Mouse (Mus musculus) heart, embryonic 14.5 days (tissue): ENCODE results near the gene Olfr1057. TPM values are rescaled to one million over a fixed set of nuclear protein-coding genes. Genes with fewer than 3 reads are reported as not detected.

Experiments used
- ATAC-seq: fragments of 200-750 bp; cut with Nextera tagmentation; 2 replicates; pipeline ENCODE4 v1.8.0; 2017; ENCODE audit warnings: low read depth, moderate TSS enrichment; ENCODE audit not compliant: insufficient number of reproducible peaks, insufficient read depth, low FRiP score
- H3K27ac ChIP-seq, 2 experiments: fragments of 200-500 bp in 1 of 2; fragments of 300-500 bp in 1 of 2; sonication (generic) in 1 of 2; replicated peaks in 1 of 2; 2 replicates each; pipeline ENCODE4 v1.5.1; 2012 to 2014; ENCODE audit warnings: low read depth in 2 of 2, low read length in 2 of 2, control low read depth in 1 of 2, mild to moderate bottlenecking in 1 of 2, mixed read lengths in 1 of 2; ENCODE audit not compliant: control insufficient read depth in 1 of 2, insufficient read depth in 1 of 2
- H3K27me3 ChIP-seq: fragments of 300-500 bp; sonication (generic); 2 replicates; pipeline ENCODE4 v1.6.1; 2014; ENCODE audit warnings: mild to moderate bottlenecking, low read length, control low read depth; ENCODE audit not compliant: control insufficient read depth, insufficient read depth
- H3K36me3 ChIP-seq: fragments of 300-500 bp; sonication (generic); 2 replicates; pipeline ENCODE4 v1.6.1; 2014; ENCODE audit warnings: mild to moderate bottlenecking, control low read depth, low read length, mixed read lengths; ENCODE audit not compliant: control insufficient read depth, insufficient read depth
- H3K4me1 ChIP-seq, 2 experiments: fragments of 200-500 bp in 1 of 2; fragments of 300-500 bp in 1 of 2; sonication (generic) in 1 of 2; 2 replicates each; pipeline ENCODE4 v1.6.1; 2012 to 2014; ENCODE audit warnings: low read length in 2 of 2, control low read depth in 1 of 2, mixed read lengths in 1 of 2; ENCODE audit not compliant: control insufficient read depth in 2 of 2, insufficient read depth in 2 of 2
- H3K4me2 ChIP-seq: fragments of 300-500 bp; sonication (generic); 2 replicates; pipeline ENCODE4 v1.6.1; 2014; ENCODE audit warnings: mild to moderate bottlenecking, low read length
- H3K4me3 ChIP-seq, 2 experiments: fragments of 200-500 bp in 1 of 2; fragments of 300-500 bp in 1 of 2; sonication (generic) in 1 of 2; 2 replicates each; pipeline ENCODE4 v1.5.1; 2012 to 2014; ENCODE audit warnings: low read length in 2 of 2, mild to moderate bottlenecking in 2 of 2, control low read depth in 1 of 2, low read depth in 1 of 2, moderate library complexity in 1 of 2; ENCODE audit not compliant: control insufficient read depth in 1 of 2, insufficient read depth in 1 of 2
- H3K9ac ChIP-seq: fragments of 300-500 bp; sonication (generic); 2 replicates; pipeline ENCODE4 v1.6.1; 2014; ENCODE audit warnings: mild to moderate bottlenecking, low read length
- H3K9me3 ChIP-seq: fragments of 300-500 bp; sonication (generic); 2 replicates; pipeline ENCODE4 v1.6.1; 2016; ENCODE audit warnings: low read length, control low read depth; ENCODE audit not compliant: control insufficient read depth
- WGBS: fragments of 180-500 bp; shearing (Covaris S2); extraction: QIAGEN DNeasy Blood & Tissue Kit; methylation state at CpG from one replicate; pipeline ENCODE4 v1.1.7; 2014; 5-methylcytosine and 5-hydroxymethylcytosine counted together
- polyA plus RNA-seq: library from polyadenylated mRNA; unstranded; fragments of >200 nt; fragmentation: Nextera tagmentation; extraction: Ambion mirVana; gene quantifications from 2 replicates; pipeline ENCODE4 v1.2.1, GENCODE M21; 2014

Gene Olfr1057
- polyA plus RNA-seq, 1 experiment from 2014 or later, result not detected

- Histone ChIP-seq H3K27ac (no peak within 1 kb of the TSS), H3K4me1 (no peaks in the 10 kb centered on the region), H3K27me3 (no peaks in the 10 kb centered on the region), H3K4me3 (no peak within 1 kb of the TSS), H3K9me3 (no peaks in the 10 kb centered on the region), H3K9ac (no peak within 1 kb of the TSS), H3K4me2 (no peak within 1 kb of the TSS), H3K36me3 (no peaks in the 10 kb centered on the region)
- no peak for ATAC-seq
- WGBS, result 82% methylated on average over 5 of the region's 5 CpGs
These were observed 28.0 kb downstream of the Olfr1057 start, which contains the start of gene Olfr1055 for GRCm38 (mm10) chr2:86350184-86350583. Olfr1055 (minus strand) TSS chr2:86350284.

- no peak for ATAC-seq
These were observed 42.9 kb downstream of the Olfr1057 start, which contains the start of gene Olfr1054 for GRCm38 (mm10) chr2:86335333-86335732. Olfr1054 (minus strand) TSS chr2:86335433.

More at GRCm38 (mm10) chr2:86335333-86335732, 42.9 kb downstream of the Olfr1057 start, which contains the start of gene Olfr1054:
- no peaks in the 10 kb centered on the region for H3K36me3 ChIP-seq
- no peaks in the 10 kb centered on the region for H3K4me1 ChIP-seq
- no peak within 1 kb of the TSS for H3K9ac ChIP-seq
- H3K4me3 ChIP-seq, result no peak within 1 kb of the TSS
- 83% methylated on average over 3 of the region's 3 CpGs for WGBS
- no peaks in the 10 kb centered on the region for H3K9me3 ChIP-seq
- no peak within 1 kb of the TSS for H3K4me2 ChIP-seq
- H3K27me3 ChIP-seq, result no peaks in the 10 kb centered on the region
- no peak within 1 kb of the TSS for H3K27ac ChIP-seq

Other genes starting within 250 kb of the Olfr1057 start
- gene Olfr1039, start 242.5 kb downstream of the Olfr1057 start, polyA plus RNA-seq, result not detected in 2 replicates
- gene Olfr1040, start 231.7 kb downstream of the Olfr1057 start, polyA plus RNA-seq, result not detected in 2 replicates
- not detected in 2 replicates for gene Olfr1042, start 216.6 kb downstream of the Olfr1057 start, polyA plus RNA-seq
- not detected in 2 replicates for gene Olfr1043, start 210.9 kb downstream of the Olfr1057 start, polyA plus RNA-seq
- not detected in 2 replicates for gene Olfr1044, start 200.6 kb downstream of the Olfr1057 start, polyA plus RNA-seq
- not detected in 2 replicates for gene Olfr52, start 192.7 kb downstream of the Olfr1057 start, polyA plus RNA-seq
- gene Olfr1045, start 175.4 kb downstream of the Olfr1057 start, polyA plus RNA-seq, result not detected in 2 replicates
- not detected in 2 replicates for gene Olfr1046, start 159.1 kb downstream of the Olfr1057 start, polyA plus RNA-seq
- not detected in 2 replicates for gene Olfr1047, start 147.0 kb downstream of the Olfr1057 start, polyA plus RNA-seq
- not detected in 2 replicates for gene Olfr1048, start 138.1 kb downstream of the Olfr1057 start, polyA plus RNA-seq
- gene Olfr1049, start 120.1 kb downstream of the Olfr1057 start, polyA plus RNA-seq, result not detected in 2 replicates
- not detected in 2 replicates for gene Olfr1051, start 99.3 kb downstream of the Olfr1057 start, polyA plus RNA-seq
- not detected in 2 replicates for gene Olfr1052, start 85.9 kb downstream of the Olfr1057 start, polyA plus RNA-seq
- gene Olfr1053, start 63.1 kb downstream of the Olfr1057 start, polyA plus RNA-seq, result not detected in 2 replicates
- not detected in 2 replicates for gene Olfr1054, start 43.0 kb downstream of the Olfr1057 start, polyA plus RNA-seq
- not detected in 2 replicates for gene Olfr1055, start 28.1 kb downstream of the Olfr1057 start, polyA plus RNA-seq
- gene Olfr1056, start 15.9 kb downstream of the Olfr1057 start, polyA plus RNA-seq, result not detected in 2 replicates
- gene Olfr1058, start 10.2 kb upstream of the Olfr1057 start, polyA plus RNA-seq, result not detected in 2 replicates
- not detected in 2 replicates for gene Olfr1061, start 35.7 kb upstream of the Olfr1057 start, polyA plus RNA-seq
- not detected in 2 replicates for gene Olfr1062, start 48.4 kb upstream of the Olfr1057 start, polyA plus RNA-seq
- gene Olfr1065, start 72.2 kb upstream of the Olfr1057 start, polyA plus RNA-seq, result not detected in 2 replicates
- not detected in 2 replicates for gene Olfr1066, start 77.9 kb upstream of the Olfr1057 start, polyA plus RNA-seq
- not detected in 2 replicates for gene Olfr228, start 109.0 kb upstream of the Olfr1057 start, polyA plus RNA-seq
- not detected in 2 replicates for gene Olfr1076, start 130.1 kb upstream of the Olfr1057 start, polyA plus RNA-seq
- gene Olfr1079, start 164.1 kb upstream of the Olfr1057 start, polyA plus RNA-seq, result not detected in 2 replicates
- not detected in 2 replicates for gene Olfr1080, start 179.8 kb upstream of the Olfr1057 start, polyA plus RNA-seq
- not detected in 2 replicates for gene Olfr1082, start 220.6 kb upstream of the Olfr1057 start, polyA plus RNA-seq